Comparison of ENCODE assay signal across 10 mouse cellular contexts in genomic region chr5:63936740-63937139, GRCm38 (mm10). TPM values are rescaled to one million over a fixed set of nuclear protein-coding genes. Genes with fewer than 3 reads are reported as not detected.
DNase-seq lines count a peak whose midpoint lies in the region; ATAC-seq lines count a peak whose summit lies in the region.
"Had no signal": no experiment of that assay in that cellular context is flagged by ENCODE, and none has a peak within 500 bp of the region (broad histone marks: within the 10 kb centered on the region; RNA-seq: fewer than 3 reads in every experiment).

No protein-coding gene starts in this region.

- H3K4me3 ChIP-seq in midbrain, embryonic 14.5 days (replicated peaks; ENCODE audit: low read depth, low read length), result no peak overlapping the region
- H3K4me3 ChIP-seq: limb, embryonic 13.5 days had no signal

- no peak overlapping the region for H3K27ac ChIP-seq in midbrain, embryonic 14.5 days (replicated peaks; ENCODE audit: low read depth, low read length)
- H3K27ac ChIP-seq: limb, embryonic 13.5 days had no signal

- no peaks in the 10 kb centered on the region for H3K27me3 ChIP-seq in midbrain, embryonic 14.5 days (ENCODE audit: control insufficient read depth, insufficient read depth, low read length)
- H3K27me3 ChIP-seq: limb, embryonic 13.5 days had no signal

- peak; percentile 86 for DNase-seq in 3T3-L1 (ENCODE audit: low read depth, low spot score)
- peak; percentile 53 to 70 for DNase-seq in adrenal gland, adult 18-20 months (ENCODE audit: low spot score in 2 of 2)
- peak; percentile 37 to 53 for DNase-seq in kidney, adult 8-10 months
- DNase-seq in lung, postnatal 10 days, result peak; percentile 52
- no peak for DNase-seq in midbrain, embryonic 14.5 days
- no peak for DNase-seq in right cerebral cortex, adult 2 months (ENCODE audit: low spot score in 2 of 2)
- no peak for DNase-seq in frontal cortex, postnatal 10 days (ENCODE audit: low spot score in 2 of 2)
- DNase-seq: right cerebral cortex, postnatal 25 days had no signal

- no peaks in the 10 kb centered on the region; the same call in 1 of the 2 replicates for H3K36me3 ChIP-seq in midbrain, embryonic 14.5 days (ENCODE audit: control insufficient read depth, insufficient read depth, low read length)

- no peak overlapping the region for H3K9ac ChIP-seq in midbrain, embryonic 14.5 days (replicated peaks; ENCODE audit: low read length)
- H3K9ac ChIP-seq: limb, embryonic 13.5 days had no signal

- no peak overlapping the region for H3K4me2 ChIP-seq in midbrain, embryonic 14.5 days (ENCODE audit: low read length)
- H3K4me2 ChIP-seq: limb, embryonic 13.5 days had no signal

- H3K9me3 ChIP-seq in midbrain, embryonic 14.5 days (ENCODE audit: control insufficient read depth, low read length), result no peaks in the 10 kb centered on the region
- H3K9me3 ChIP-seq: limb, embryonic 13.5 days had no signal

- WGBS in midbrain, embryonic 14.5 days, result 57% methylated on average over 6 of the region's 6 CpGs

- ATAC-seq in midbrain, embryonic 14.5 days (ENCODE audit: low FRiP score, low TSS enrichment), result no peak
- ATAC-seq in frontal cortex, adult (ENCODE audit: low TSS enrichment), result no peak

- no peaks in the 10 kb centered on the region for H3K4me1 ChIP-seq in midbrain, embryonic 14.5 days (ENCODE audit: control insufficient read depth, insufficient read depth, low read length)

RNA-seq across cellular contexts. Expression of gene Rell1, which starts 32.0 kb away (rescaled TPM):
- total RNA-seq in adrenal gland, adult 18-20 months (2021), result 100 to 1,000 TPM in 1 of 2 experiments, 10 to 100 TPM in 1; 69.2 to 115 TPM
- polyA plus RNA-seq in midbrain, embryonic 14.5 days (2014; fragmentation: Nextera tagmentation; extraction: Ambion mirVana), result 4.1 and 6.1 TPM in 2 replicates

Comparison
In these comparisons a context has a peak if more than half of its experiments do, and no peak if none do; other contexts are left out.
1. DNase-seq: peak in 3T3-L1 (single experiment), adrenal gland, adult 18-20 months (2 of 2), kidney, adult 8-10 months (2 of 2) and lung, postnatal 10 days (single experiment); none in midbrain, embryonic 14.5 days (single experiment), right cerebral cortex, adult 2 months (0 of 2) and frontal cortex, postnatal 10 days (0 of 2).